Mouse (Mus musculus) liver, embryonic 14.5 days (tissue): ENCODE measurements around the gene Fsd2.

Experiments used
- CTCF ChIP-seq: IDR thresholded peaks from 2 replicates; pipeline ENCODE4 v1.5.1; 2016; ENCODE audit warnings: antibody characterized with exemption, low read depth, control low read depth
- EP300 ChIP-seq: IDR thresholded peaks from 2 replicates; pipeline ENCODE4 v1.6.1; 2016; ENCODE audit warnings: antibody characterized with exemption, low read depth

DNA sequence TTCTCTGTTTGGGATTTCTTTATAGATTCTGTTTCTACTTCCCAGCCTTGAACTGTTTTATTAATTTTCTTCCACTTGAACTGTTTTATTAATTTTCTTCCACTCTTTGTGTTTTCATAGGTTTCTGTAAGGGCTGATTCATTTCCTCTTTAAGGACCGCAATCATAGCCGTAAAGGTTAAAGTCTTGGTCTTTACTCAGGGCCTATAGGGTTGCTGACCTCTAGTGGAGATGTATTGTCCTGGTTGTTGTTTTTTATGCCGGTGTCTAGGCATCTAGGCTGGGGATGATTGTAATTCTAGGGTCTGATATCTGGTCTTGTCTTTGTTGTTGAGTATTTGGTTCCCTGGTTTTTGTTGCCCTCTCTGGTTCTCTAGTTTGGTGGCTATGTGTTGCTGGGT is 16.8 kb upstream of the Fsd2 start:
- TF ChIP-seq CTCF (peak; percentile 21; the same call in 1 of the 2 replicates), EP300 (no peak)
